Mouse (Mus musculus): ENCODE measurements around the gene Tmigd3. TPM values are rescaled to one million over a fixed set of nuclear protein-coding genes. Genes with fewer than 3 reads are reported as not detected.
"Not testable (repeated sequence)": the region's sequence is repeated elsewhere in the genome, so short reads cannot be mapped to it uniquely, and the experiment has no call there.

The Tmigd3 gene
- polyA plus RNA-seq, 1 experiment = 0.11 TPM

GRCm38 (mm10) chr3:105907956-105908655 lies 37.4 kb downstream of the Tmigd3 start:
- no peak for DNase-seq (ENCODE audit: low read depth)
- TF ChIP-seq POLR2A (IDR thresholded peaks at IDR 0.05; ENCODE audit: borderline replicate concordance, extremely low read depth, insufficient read depth, insufficient read length, poor library complexity, severe bottlenecking) (no peak), CTCF (IDR thresholded peaks at IDR 0.05; ENCODE audit: borderline replicate concordance, extremely low read depth, insufficient read depth, insufficient read length) (no peak)

DNA sequence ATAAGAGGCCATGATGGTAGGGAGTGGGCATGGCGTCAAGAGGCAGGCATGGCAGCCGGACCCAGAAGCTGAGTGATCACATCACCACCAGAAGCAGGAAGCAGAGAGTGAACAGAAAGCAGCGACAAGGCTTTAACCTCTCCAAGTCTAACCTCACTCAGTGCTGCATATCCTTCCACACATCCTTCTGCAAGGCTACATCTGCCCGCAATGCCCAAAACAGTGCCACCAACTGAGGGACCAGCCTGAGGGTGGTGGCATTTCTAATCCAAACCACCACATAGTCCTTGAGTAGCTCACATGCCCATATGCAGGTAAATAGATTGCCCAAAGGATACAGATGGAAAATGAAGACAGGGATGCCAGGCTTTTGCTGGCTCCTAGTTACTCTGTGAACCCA lies 38.3 kb downstream of the Tmigd3 start:
- no peak for DNase-seq (ENCODE audit: low read depth)
- no peak for TF ChIP-seq POLR2A (IDR thresholded peaks at IDR 0.05; ENCODE audit: borderline replicate concordance, extremely low read depth, insufficient read depth, insufficient read length, poor library complexity, severe bottlenecking)
- no peak for TF ChIP-seq CTCF (IDR thresholded peaks at IDR 0.05; ENCODE audit: borderline replicate concordance, extremely low read depth, insufficient read depth, insufficient read length)

DNA sequence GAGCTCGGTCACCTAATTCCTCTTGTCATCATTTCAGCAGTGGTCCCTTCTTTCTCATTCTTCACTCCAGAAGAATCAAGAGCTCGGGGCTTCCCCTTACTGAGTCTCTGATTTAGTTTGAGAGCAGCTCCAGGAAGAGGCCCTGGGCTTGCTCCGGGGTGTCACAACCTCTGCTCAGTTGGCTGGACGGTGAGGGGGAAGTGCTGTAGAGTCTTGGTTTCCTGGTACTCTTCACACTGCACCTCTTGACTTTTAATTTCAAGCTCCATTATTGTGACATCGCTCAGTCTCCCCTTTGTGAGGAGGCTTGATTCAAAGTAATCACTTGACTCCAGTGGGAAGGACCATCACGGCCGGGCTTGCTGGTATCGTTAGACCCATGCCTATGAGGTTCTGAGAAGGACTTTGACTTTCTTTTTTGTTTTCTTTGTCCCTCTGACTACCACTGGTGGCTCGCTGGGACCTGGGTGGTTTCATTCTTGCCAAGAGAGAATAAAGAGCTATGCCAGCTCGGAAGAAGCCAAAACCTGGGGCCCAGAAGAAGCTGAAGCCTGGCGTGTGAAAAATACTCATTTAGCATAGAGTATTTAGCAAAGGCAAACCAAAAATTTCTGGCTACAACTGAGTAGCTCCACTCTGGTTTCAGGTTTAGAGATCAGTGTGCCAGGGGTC lies 40.0 kb downstream of the Tmigd3 start:
- no peak for TF ChIP-seq CTCF (IDR thresholded peaks at IDR 0.05; ENCODE audit: borderline replicate concordance, extremely low read depth, insufficient read depth, insufficient read length)
- TF ChIP-seq POLR2A (IDR thresholded peaks at IDR 0.05; ENCODE audit: borderline replicate concordance, extremely low read depth, insufficient read depth, insufficient read length, poor library complexity, severe bottlenecking) = no peak
- no peak for DNase-seq (ENCODE audit: low read depth)

GRCm38 (mm10) chr3:105912097-105912880 lies 41.6 kb downstream of the Tmigd3 start:
- TF ChIP-seq POLR2A (IDR thresholded peaks at IDR 0.05; ENCODE audit: borderline replicate concordance, extremely low read depth, insufficient read depth, insufficient read length, poor library complexity, severe bottlenecking) (no peak), CTCF (IDR thresholded peaks at IDR 0.05; ENCODE audit: borderline replicate concordance, extremely low read depth, insufficient read depth, insufficient read length) (no peak)
- no peak for DNase-seq (ENCODE audit: low read depth)

DNA sequence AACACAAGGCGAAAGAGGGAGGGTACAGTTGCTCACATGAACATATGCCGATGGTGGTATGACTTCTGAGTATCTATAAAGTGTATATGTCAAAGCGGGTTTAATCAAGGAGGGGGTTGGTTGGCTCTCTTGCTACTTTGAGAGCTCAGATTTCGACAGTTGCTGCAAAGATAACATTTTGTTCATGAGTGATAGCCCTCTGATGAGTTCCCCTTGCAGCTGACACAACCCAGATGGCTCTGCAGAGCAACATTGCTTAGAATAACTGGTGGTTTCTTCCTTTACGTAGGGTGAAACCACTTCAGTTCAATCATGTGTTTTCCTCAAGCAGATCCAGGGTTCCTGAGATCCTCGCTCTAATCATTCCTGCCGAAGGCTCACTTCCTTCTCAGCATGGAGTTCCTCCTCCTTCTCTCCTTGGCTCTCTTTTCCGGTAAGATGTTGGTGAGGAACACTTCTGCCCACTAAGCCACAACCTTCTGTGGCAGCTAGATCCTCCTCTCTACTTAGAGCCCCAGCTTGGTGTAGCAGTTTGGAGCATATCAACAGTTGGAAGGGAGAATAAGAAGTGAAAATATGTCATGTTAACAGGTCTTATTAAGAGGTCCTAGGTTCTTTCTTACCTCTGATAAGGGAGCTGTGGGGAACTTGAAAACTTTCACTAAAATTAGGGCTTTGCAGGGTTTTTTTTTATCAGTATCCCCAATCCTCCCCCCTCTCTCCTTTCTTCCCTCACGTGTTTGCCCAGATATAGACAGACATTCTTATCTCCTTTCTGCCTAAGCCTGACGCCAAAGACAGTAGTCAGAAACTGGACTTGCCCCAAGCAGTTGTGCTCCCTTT lies 43.4 kb downstream of the Tmigd3 start:
- no peak for DNase-seq (ENCODE audit: low read depth)
- TF ChIP-seq CTCF (IDR thresholded peaks at IDR 0.05; ENCODE audit: borderline replicate concordance, extremely low read depth, insufficient read depth, insufficient read length) (no peak), POLR2A (IDR thresholded peaks at IDR 0.05; ENCODE audit: borderline replicate concordance, extremely low read depth, insufficient read depth, insufficient read length, poor library complexity, severe bottlenecking) (no peak)

DNA sequence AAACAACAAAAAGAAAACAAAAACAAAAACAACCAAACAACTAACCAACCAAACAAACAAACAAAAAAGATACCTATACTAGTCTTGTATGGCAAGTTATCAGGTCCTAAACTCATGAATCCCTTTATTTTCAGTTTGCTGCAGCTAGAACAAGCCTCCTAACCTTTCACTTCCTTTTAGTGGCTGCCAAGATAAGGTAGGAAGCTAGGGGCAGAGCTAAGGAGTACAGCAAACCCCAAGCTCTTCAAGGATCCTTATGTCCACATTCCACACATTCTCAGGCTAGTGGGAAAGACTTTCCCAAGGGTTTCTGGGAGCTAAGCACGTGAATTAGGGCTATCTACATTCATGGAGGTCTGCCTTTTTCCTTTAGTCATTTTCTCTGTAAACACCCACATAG lies 44.6 kb downstream of the Tmigd3 start:
- no peak for DNase-seq (ENCODE audit: low read depth)
- TF ChIP-seq CTCF (IDR thresholded peaks at IDR 0.05; ENCODE audit: borderline replicate concordance, extremely low read depth, insufficient read depth, insufficient read length) (no peak), POLR2A (IDR thresholded peaks at IDR 0.05; ENCODE audit: borderline replicate concordance, extremely low read depth, insufficient read depth, insufficient read length, poor library complexity, severe bottlenecking) (no peak)

- DNase-seq (ENCODE audit: low read depth) = not testable (repeated sequence)
These were observed 45.8 kb downstream of the Tmigd3 start for GRCm38 (mm10) chr3:105916455-105916854.

GRCm38 (mm10) chr3:105917656-105918354 lies 47.1 kb downstream of the Tmigd3 start:
- DNase-seq (ENCODE audit: low read depth) = no peak
- TF ChIP-seq POLR2A (IDR thresholded peaks at IDR 0.05; ENCODE audit: borderline replicate concordance, extremely low read depth, insufficient read depth, insufficient read length, poor library complexity, severe bottlenecking) (no peak), CTCF (IDR thresholded peaks at IDR 0.05; ENCODE audit: borderline replicate concordance, extremely low read depth, insufficient read depth, insufficient read length) (no peak)

GRCm38 (mm10) chr3:105918355-105918745 lies 47.6 kb downstream of the Tmigd3 start:
- TF ChIP-seq CTCF (IDR thresholded peaks at IDR 0.05; ENCODE audit: borderline replicate concordance, extremely low read depth, insufficient read depth, insufficient read length) (no peak), POLR2A (IDR thresholded peaks at IDR 0.05; ENCODE audit: borderline replicate concordance, extremely low read depth, insufficient read depth, insufficient read length, poor library complexity, severe bottlenecking) (no peak)
- DNase-seq (ENCODE audit: low read depth) = no peak

- not testable (repeated sequence) for DNase-seq (ENCODE audit: low read depth)
These were observed 50.0 kb downstream of the Tmigd3 start for GRCm38 (mm10) chr3:105920743-105921142.

- TF ChIP-seq POLR2A (IDR thresholded peaks at IDR 0.05; ENCODE audit: borderline replicate concordance, extremely low read depth, insufficient read depth, insufficient read length, poor library complexity, severe bottlenecking) = no peak
- TF ChIP-seq CTCF (IDR thresholded peaks at IDR 0.05; ENCODE audit: borderline replicate concordance, extremely low read depth, insufficient read depth, insufficient read length) = no peak
- no peak for DNase-seq (ENCODE audit: low read depth)
These were observed 51.3 kb downstream of the Tmigd3 start for GRCm38 (mm10) chr3:105921959-105922358.

Measured in brain, embryonic 14.5 days (tissue).